Mouse (Mus musculus): ENCODE measurements at regions not wholly inside any gene's neighbourhood (a gene's known extent, or its start where the extent isn't known, plus 50 kb on each side); places are given as distances from the start of the nearest gene placed in this dataset.

GRCm38 (mm10) chr1:157655446-157655845 lies 148.9 kb downstream of the Sec16b start:
- H3K36me3 ChIP-seq (ENCODE audit: control insufficient read depth, insufficient read depth, low read length), result no peaks in the 10 kb centered on the region
- ATAC-seq (ENCODE audit: low FRiP score, low TSS enrichment), result no peak
- DNase-seq (ENCODE audit: low spot score), result no peak
- H3K27ac ChIP-seq (replicated peaks), result no peak overlapping the region
- no peak overlapping the region for H3K4me2 ChIP-seq (replicated peaks; ENCODE audit: low read depth)
- no peaks in the 10 kb centered on the region for H3K4me1 ChIP-seq (replicated peaks; ENCODE audit: control insufficient read depth, insufficient read depth)
- H3K4me3 ChIP-seq (ENCODE audit: low read depth, low read length), result no peak overlapping the region
- TF ChIP-seq CTCF (IDR thresholded peaks at IDR 0.05; ENCODE audit: low read depth) (no peak), EP300 (optimal IDR thresholded peaks at IDR 0.05) (no peak)
- no peaks in the 10 kb centered on the region for H3K27me3 ChIP-seq (ENCODE audit: control insufficient read depth, insufficient read depth, low read length)
- no peaks in the 10 kb centered on the region for H3K9me3 ChIP-seq (ENCODE audit: control insufficient read depth, low read length)
- 71% methylated on average over 4 of the region's 4 CpGs for WGBS
- no peak overlapping the region for H3K9ac ChIP-seq (ENCODE audit: low read length)

GRCm38 (mm10) chr1:157669626-157670025 lies 163.1 kb downstream of the Sec16b start:
- Histone ChIP-seq H3K4me2 (replicated peaks; ENCODE audit: low read depth) (no peak overlapping the region), H3K36me3 (ENCODE audit: control insufficient read depth, insufficient read depth, low read length) (no peaks in the 10 kb centered on the region), H3K4me1 (replicated peaks; ENCODE audit: control insufficient read depth, insufficient read depth) (no peaks in the 10 kb centered on the region), H3K4me3 (ENCODE audit: low read depth, low read length) (no peak overlapping the region), H3K27me3 (ENCODE audit: control insufficient read depth, insufficient read depth, low read length) (no peaks in the 10 kb centered on the region), H3K9ac (ENCODE audit: low read length) (no peak overlapping the region), H3K27ac (replicated peaks) (no peak overlapping the region), H3K9me3 (ENCODE audit: control insufficient read depth, low read length) (no peaks in the 10 kb centered on the region)
- ATAC-seq (ENCODE audit: low FRiP score, low TSS enrichment) (no peak), DNase-seq (ENCODE audit: low spot score) (no peak)
- 78% methylated on average over 6 of the region's 6 CpGs for WGBS
- TF ChIP-seq EP300 (optimal IDR thresholded peaks at IDR 0.05), result no peak
- TF ChIP-seq CTCF (IDR thresholded peaks at IDR 0.05; ENCODE audit: low read depth), result no peak

- ATAC-seq (ENCODE audit: low FRiP score, low TSS enrichment), result no peak
- no peak overlapping the region for H3K4me3 ChIP-seq (ENCODE audit: low read depth, low read length)
- no peaks in the 10 kb centered on the region for H3K27me3 ChIP-seq (ENCODE audit: control insufficient read depth, insufficient read depth, low read length)
- WGBS, result 31% methylated on average over 7 of the region's 7 CpGs
- no peak overlapping the region for H3K4me2 ChIP-seq (replicated peaks; ENCODE audit: low read depth)
- H3K36me3 ChIP-seq (ENCODE audit: control insufficient read depth, insufficient read depth, low read length), result no peaks in the 10 kb centered on the region
- H3K4me1 ChIP-seq (replicated peaks; ENCODE audit: control insufficient read depth, insufficient read depth), result no peaks in the 10 kb centered on the region
- no peaks in the 10 kb centered on the region for H3K9me3 ChIP-seq (ENCODE audit: control insufficient read depth, low read length)
- TF ChIP-seq EP300 (optimal IDR thresholded peaks at IDR 0.05), result no peak
- no peak for TF ChIP-seq CTCF (IDR thresholded peaks at IDR 0.05; ENCODE audit: low read depth)
- H3K27ac ChIP-seq (replicated peaks), result no peak overlapping the region
- DNase-seq (ENCODE audit: low spot score), result no peak
- no peak overlapping the region for H3K9ac ChIP-seq (ENCODE audit: low read length)
Measured at GRCm38 (mm10) chr1:157684356-157684755, 177.8 kb downstream of the Sec16b start.

- Histone ChIP-seq H3K9me3 (ENCODE audit: control insufficient read depth, low read length) (no peaks in the 10 kb centered on the region), H3K4me2 (replicated peaks; ENCODE audit: low read depth) (no peak overlapping the region), H3K4me1 (replicated peaks; ENCODE audit: control insufficient read depth, insufficient read depth) (no peaks in the 10 kb centered on the region), H3K27me3 (ENCODE audit: control insufficient read depth, insufficient read depth, low read length) (no peaks in the 10 kb centered on the region), H3K4me3 (ENCODE audit: low read depth, low read length) (no peak overlapping the region), H3K27ac (replicated peaks) (no peak overlapping the region), H3K36me3 (ENCODE audit: control insufficient read depth, insufficient read depth, low read length) (no peaks in the 10 kb centered on the region), H3K9ac (ENCODE audit: low read length) (no peak overlapping the region)
- ATAC-seq (ENCODE audit: low FRiP score, low TSS enrichment) (no peak), DNase-seq (ENCODE audit: low spot score) (no peak)
- TF ChIP-seq CTCF (IDR thresholded peaks at IDR 0.05; ENCODE audit: low read depth) (no peak), EP300 (optimal IDR thresholded peaks at IDR 0.05) (no peak)
- 69% methylated on average over 2 of the region's 2 CpGs for WGBS
Measured at GRCm38 (mm10) chr1:157695198-157695597, 188.7 kb downstream of the Sec16b start.

GRCm38 (mm10) chr1:157703639-157704038 lies 197.1 kb downstream of the Sec16b start:
- Histone ChIP-seq H3K9ac (ENCODE audit: low read length) (no peak overlapping the region), H3K4me2 (replicated peaks; ENCODE audit: low read depth) (no peak overlapping the region), H3K27me3 (ENCODE audit: control insufficient read depth, insufficient read depth, low read length) (no peaks in the 10 kb centered on the region), H3K4me1 (replicated peaks; ENCODE audit: control insufficient read depth, insufficient read depth) (no peaks in the 10 kb centered on the region), H3K9me3 (ENCODE audit: control insufficient read depth, low read length) (no peaks in the 10 kb centered on the region), H3K27ac (replicated peaks) (no peak overlapping the region), H3K36me3 (ENCODE audit: control insufficient read depth, insufficient read depth, low read length) (no peaks in the 10 kb centered on the region), H3K4me3 (ENCODE audit: low read depth, low read length) (no peak overlapping the region)
- no peak for ATAC-seq (ENCODE audit: low FRiP score, low TSS enrichment)
- WGBS, result 63% methylated on average over 6 of the region's 6 CpGs
- DNase-seq (ENCODE audit: low spot score), result no peak
- no peak for TF ChIP-seq EP300 (optimal IDR thresholded peaks at IDR 0.05)
- no peak for TF ChIP-seq CTCF (IDR thresholded peaks at IDR 0.05; ENCODE audit: low read depth)

GRCm38 (mm10) chr1:157705364-157705763 lies 198.8 kb downstream of the Sec16b start:
- Histone ChIP-seq H3K9ac (ENCODE audit: low read length) (no peak overlapping the region), H3K4me3 (ENCODE audit: low read depth, low read length) (no peak overlapping the region), H3K36me3 (ENCODE audit: control insufficient read depth, insufficient read depth, low read length) (no peaks in the 10 kb centered on the region), H3K27me3 (ENCODE audit: control insufficient read depth, insufficient read depth, low read length) (no peaks in the 10 kb centered on the region), H3K4me1 (replicated peaks; ENCODE audit: control insufficient read depth, insufficient read depth) (no peaks in the 10 kb centered on the region), H3K4me2 (replicated peaks; ENCODE audit: low read depth) (no peak overlapping the region), H3K27ac (replicated peaks) (no peak overlapping the region), H3K9me3 (ENCODE audit: control insufficient read depth, low read length) (no peaks in the 10 kb centered on the region)
- no peak for TF ChIP-seq CTCF (IDR thresholded peaks at IDR 0.05; ENCODE audit: low read depth)
- no peak for TF ChIP-seq EP300 (optimal IDR thresholded peaks at IDR 0.05)
- ATAC-seq (ENCODE audit: low FRiP score, low TSS enrichment) (no peak), DNase-seq (ENCODE audit: low spot score) (no peak)
- 50% methylated on average over 4 of the region's 4 CpGs for WGBS
